Comparison of ENCODE assay signal across 13 mouse cellular contexts in genomic region chr2:164549963-164550894, GRCm38 (mm10). TPM values are rescaled to one million over a fixed set of nuclear protein-coding genes. Genes with fewer than 3 reads are reported as not detected.
DNase-seq lines count a peak whose midpoint lies in the region; ATAC-seq lines count a peak whose summit lies in the region.
"Had no signal": no experiment of that assay in that cellular context is flagged by ENCODE, and none has a peak within 500 bp of the region (broad histone marks: within the 10 kb centered on the region; RNA-seq: fewer than 3 reads in every experiment).

No protein-coding gene starts in this region.

- no peak overlapping the region for H3K4me2 ChIP-seq in forebrain, embryonic 16.5 days (ENCODE audit: low read length)
- no peak overlapping the region for H3K4me2 ChIP-seq in liver, embryonic 12.5 days
- H3K4me2 ChIP-seq: heart, embryonic 15.5 days had no signal

- H3K9me3 ChIP-seq in forebrain, embryonic 16.5 days (ENCODE audit: control insufficient read depth, low read length) = no peaks in the 10 kb centered on the region
- H3K9me3 ChIP-seq in liver, embryonic 12.5 days (replicated peaks) = no peaks in the 10 kb centered on the region
- H3K9me3 ChIP-seq: heart, embryonic 15.5 days had no signal

- no peak overlapping the region for H3K4me3 ChIP-seq in forebrain, embryonic 16.5 days (replicated peaks; ENCODE audit: low read length)
- H3K4me3 ChIP-seq in liver, embryonic 12.5 days = no peak overlapping the region
- H3K4me3 ChIP-seq: heart, embryonic 15.5 days had no signal

- peak; percentile 30 for DNase-seq in layer of hippocampus, adult 11-12 months (ENCODE audit: low spot score)
- DNase-seq in layer of hippocampus, postnatal 14 days (ENCODE audit: low spot score in 2 of 2) = no peak
- peak; percentile 46 to 58 for DNase-seq in left cerebral cortex, postnatal 36 days (ENCODE audit: low spot score in 2 of 2)
- peak; percentile 46 to 54 for DNase-seq in right cerebral cortex, postnatal 10 days (ENCODE audit: low spot score in 2 of 2)
- DNase-seq in ovary, postnatal 10 days (ENCODE audit: low spot score) = no peak
- no peak for DNase-seq in lung, postnatal 10 days
- DNase-seq: adrenal gland, postnatal 25 days; thymus, postnatal 36 days had no signal

- no peaks in the 10 kb centered on the region for H3K36me3 ChIP-seq in forebrain, embryonic 16.5 days (ENCODE audit: control insufficient read depth, insufficient read depth)
- H3K36me3 ChIP-seq in liver, embryonic 12.5 days = no peaks in the 10 kb centered on the region
- H3K36me3 ChIP-seq: heart, embryonic 15.5 days had no signal

- no peak overlapping the region for H3K27ac ChIP-seq in forebrain, embryonic 16.5 days (ENCODE audit: low read length)
- H3K27ac ChIP-seq in liver, embryonic 12.5 days = no peak overlapping the region
- H3K27ac ChIP-seq: heart, embryonic 15.5 days had no signal

- H3K9ac ChIP-seq in forebrain, embryonic 16.5 days (replicated peaks; ENCODE audit: low read depth, low read length) = 0 out of 2 replicates have a peak overlapping the region, but pooled peaks have one; percentile 15
- no peak overlapping the region for H3K9ac ChIP-seq in liver, embryonic 12.5 days
- H3K9ac ChIP-seq: heart, embryonic 15.5 days had no signal

- WGBS in forebrain, embryonic 16.5 days = 17% methylated on average over 10 of the region's 10 CpGs
- 14% methylated on average over 10 of the region's 10 CpGs for WGBS in liver, embryonic 12.5 days (ENCODE audit: insufficient replicate concordance)

- intact Hi-C loops in left cerebral cortex, postnatal 36 days (cut with DNase I) = no loop called here

- H3K27me3 ChIP-seq in forebrain, embryonic 16.5 days (replicated peaks; ENCODE audit: control insufficient read depth, insufficient read depth, low read length) = no peaks in the 10 kb centered on the region
- H3K27me3 ChIP-seq in liver, embryonic 12.5 days (replicated peaks) = peaks cover 28% of the 10 kb centered on the region

- 0 out of 2 replicates have a peak, but pooled peaks cover 2% of the 10 kb centered on the region for H3K4me1 ChIP-seq in forebrain, embryonic 16.5 days (replicated peaks; ENCODE audit: control insufficient read depth, insufficient read depth, low read length)
- no peaks in the 10 kb centered on the region for H3K4me1 ChIP-seq in liver, embryonic 12.5 days
- H3K4me1 ChIP-seq: heart, embryonic 15.5 days had no signal

- no peak for ATAC-seq in forebrain, embryonic 16.5 days
- ATAC-seq in liver, embryonic 12.5 days = no peak

RNA-seq across cellular contexts. Expression of gene Wfdc2, which starts 12.0 kb away (rescaled TPM):
- 1 to 10 TPM in 1 of 2 experiments, not detected in 1; 5.6 TPM for total RNA-seq in layer of hippocampus, postnatal 14 days (2021)
- polyA plus RNA-seq in forebrain, embryonic 16.5 days (2015; fragmentation: Nextera tagmentation; extraction: Ambion mirVana) = 1.4 and 3.0 TPM in 2 replicates
- not detected for total RNA-seq in left cerebral cortex, postnatal 36 days (2021)
- 2.1 and 3.2 TPM in 2 replicates for polyA plus RNA-seq in liver, embryonic 12.5 days (2016; fragmentation: Nextera tagmentation; extraction: Ambion mirVana)
- total RNA-seq: adrenal gland, postnatal 25 days; neutrophil, adult 5-6 weeks had no signal

RNA-seq across cellular contexts. Expression of gene Spint3, which starts 23.0 kb away (rescaled TPM):
- not detected for total RNA-seq in layer of hippocampus, postnatal 14 days (2021)
- not detected in 2 replicates for polyA plus RNA-seq in forebrain, embryonic 16.5 days (2015; fragmentation: Nextera tagmentation; extraction: Ambion mirVana)
- total RNA-seq in left cerebral cortex, postnatal 36 days (2021) = not detected
- not detected in 2 replicates for polyA plus RNA-seq in liver, embryonic 12.5 days (2016; fragmentation: Nextera tagmentation; extraction: Ambion mirVana)
- total RNA-seq: adrenal gland, postnatal 25 days; layer of hippocampus, postnatal 10 days; neutrophil, adult 5-6 weeks had no signal
- polyA plus RNA-seq: heart, embryonic 15.5 days had no signal

RNA-seq across cellular contexts. Expression of gene Wfdc6a, which starts 35.0 kb away (rescaled TPM):
- total RNA-seq in layer of hippocampus, postnatal 14 days (2021) = 1 to 10 TPM in 1 of 2 experiments, under 1 TPM in 1; 0.71 to 1.9 TPM
- not detected in 2 replicates for polyA plus RNA-seq in forebrain, embryonic 16.5 days (2015; fragmentation: Nextera tagmentation; extraction: Ambion mirVana)
- total RNA-seq in left cerebral cortex, postnatal 36 days (2021) = not detected
- polyA plus RNA-seq in liver, embryonic 12.5 days (2016; fragmentation: Nextera tagmentation; extraction: Ambion mirVana) = 0.26 TPM in 1 of 2 replicates, not detected in the other
- total RNA-seq: neutrophil, adult 5-6 weeks had no signal

RNA-seq across cellular contexts. Expression of gene Eppin, which starts 43.2 kb away (rescaled TPM):
- total RNA-seq in layer of hippocampus, postnatal 14 days (2021) = not detected
- polyA plus RNA-seq in forebrain, embryonic 16.5 days (2015; fragmentation: Nextera tagmentation; extraction: Ambion mirVana) = not detected in 2 replicates
- not detected for total RNA-seq in left cerebral cortex, postnatal 36 days (2021)
- not detected in 2 replicates for polyA plus RNA-seq in liver, embryonic 12.5 days (2016; fragmentation: Nextera tagmentation; extraction: Ambion mirVana)
- total RNA-seq: adrenal gland, postnatal 25 days; layer of hippocampus, postnatal 10 days; neutrophil, adult 5-6 weeks had no signal
- polyA plus RNA-seq: heart, embryonic 15.5 days had no signal

RNA-seq across cellular contexts. Expression of gene Pigt, which starts 52.9 kb away (rescaled TPM):
- total RNA-seq in layer of hippocampus, postnatal 14 days (2021) = 10 to 100 TPM; 95.2 to 96.5 TPM
- 58.6 and 68.3 TPM in 2 replicates for polyA plus RNA-seq in forebrain, embryonic 16.5 days (2015; fragmentation: Nextera tagmentation; extraction: Ambion mirVana)
- 10 to 100 TPM; 88.7 to 98.5 TPM for total RNA-seq in left cerebral cortex, postnatal 36 days (2021)
- polyA plus RNA-seq in liver, embryonic 12.5 days (2016; fragmentation: Nextera tagmentation; extraction: Ambion mirVana) = 29.7 and 30.3 TPM in 2 replicates

Comparison
In these comparisons a context has a peak if more than half of its experiments do, and no peak if none do; other contexts are left out.
1. DNase-seq: peak in layer of hippocampus, adult 11-12 months (single experiment), left cerebral cortex, postnatal 36 days (2 of 2) and right cerebral cortex, postnatal 10 days (2 of 2); none in layer of hippocampus, postnatal 14 days (0 of 2), ovary, postnatal 10 days (single experiment) and lung, postnatal 10 days (single experiment).